In genomic region chr11:116616438-116617118, GRCm38 (mm10) we compare ENCODE assay signal across 9 mouse cellular contexts. TPM values are rescaled to one million over a fixed set of nuclear protein-coding genes. Genes with fewer than 3 reads are reported as not detected.
DNase-seq lines count a peak whose midpoint lies in the region; ATAC-seq and TF ChIP-seq lines count a peak whose summit lies in the region.
"Had no signal": no experiment of that assay in that cellular context is flagged by ENCODE, and none has a peak within 500 bp of the region (broad histone marks: within the 10 kb centered on the region; RNA-seq: fewer than 3 reads in every experiment).

No protein-coding gene starts in this region.

- no peak for DNase-seq in lung, adult 2 months
- no peak for DNase-seq in limb, embryonic 10.5 days (ENCODE audit: low spot score)
- no peak for DNase-seq in retina, embryonic 14.5 days (ENCODE audit: low spot score)
- no peak for DNase-seq in hindbrain, postnatal 0 days (ENCODE audit: low spot score)

- TF ChIP-seq CTCF in lung, adult 2 months (IDR thresholded peaks at IDR 0.05; ENCODE audit: insufficient read depth, low read length): no peak
- TF ChIP-seq CTCF in hindbrain, postnatal 0 days (IDR thresholded peaks at IDR 0.05; ENCODE audit: low read depth): no peak

- peaks cover 74% of the 10 kb centered on the region for H3K36me3 ChIP-seq in erythroblast, embryonic 14.5 days (ENCODE audit: control insufficient read depth)
- no peaks in the 10 kb centered on the region; the same call in 1 of the 2 replicates for H3K36me3 ChIP-seq in lung, embryonic 16.5 days (ENCODE audit: control insufficient read depth, insufficient read depth, low read length)
- H3K36me3 ChIP-seq in limb, embryonic 10.5 days: no peaks in the 10 kb centered on the region
- no peaks in the 10 kb centered on the region for H3K36me3 ChIP-seq in stomach, embryonic 15.5 days
- no peaks in the 10 kb centered on the region for H3K36me3 ChIP-seq in hindbrain, postnatal 0 days (ENCODE audit: insufficient read depth, low read length)
- H3K36me3 ChIP-seq: embryonic facial prominence, embryonic 12.5 days had no signal

- no peak for ATAC-seq in erythroblast, adult 5-6 weeks (replicated peaks; ENCODE audit: low FRiP score, poor library complexity, severe bottlenecking)
- no peak for ATAC-seq in lung, embryonic 16.5 days (ENCODE audit: low read depth)
- ATAC-seq in stomach, embryonic 15.5 days (ENCODE audit: insufficient read depth, low FRiP score, low read depth): no peak
- no peak for ATAC-seq in hindbrain, postnatal 0 days

- H3K9me3 ChIP-seq in erythroblast, embryonic 14.5 days (ENCODE audit: control insufficient read depth, low read length): no peaks in the 10 kb centered on the region
- no peaks in the 10 kb centered on the region for H3K9me3 ChIP-seq in lung, embryonic 16.5 days (ENCODE audit: control insufficient read depth, low read length)
- no peaks in the 10 kb centered on the region for H3K9me3 ChIP-seq in limb, embryonic 10.5 days (replicated peaks)
- H3K9me3 ChIP-seq in stomach, embryonic 15.5 days: no peaks in the 10 kb centered on the region
- no peaks in the 10 kb centered on the region for H3K9me3 ChIP-seq in hindbrain, postnatal 0 days (ENCODE audit: low read length)
- H3K9me3 ChIP-seq: embryonic facial prominence, embryonic 12.5 days had no signal

- H3K4me2 ChIP-seq in lung, embryonic 16.5 days (ENCODE audit: low read depth, low read length): peak overlapping the region; percentile 29; the same call in 1 of the 2 replicates
- peak overlapping the region; percentile 43 for H3K4me2 ChIP-seq in stomach, embryonic 15.5 days
- H3K4me2 ChIP-seq in hindbrain, postnatal 0 days (ENCODE audit: low read depth, low read length): no peak overlapping the region
- H3K4me2 ChIP-seq: embryonic facial prominence, embryonic 12.5 days had no signal

- no peaks in the 10 kb centered on the region for H3K27me3 ChIP-seq in erythroblast, embryonic 14.5 days (ENCODE audit: control insufficient read depth)
- no peaks in the 10 kb centered on the region for H3K27me3 ChIP-seq in lung, embryonic 16.5 days (ENCODE audit: control insufficient read depth, insufficient read depth, low read depth, low read length)
- peaks cover 9% of the 10 kb centered on the region; the same call in 1 of the 2 replicates for H3K27me3 ChIP-seq in limb, embryonic 10.5 days (ENCODE audit: low read depth, poor library complexity, severe bottlenecking)
- H3K27me3 ChIP-seq in stomach, embryonic 15.5 days (replicated peaks): no peaks in the 10 kb centered on the region
- no peaks in the 10 kb centered on the region for H3K27me3 ChIP-seq in hindbrain, postnatal 0 days (ENCODE audit: insufficient read depth, low read length)
- H3K27me3 ChIP-seq: embryonic facial prominence, embryonic 12.5 days had no signal

- peaks cover 100% of the 10 kb centered on the region for H3K4me1 ChIP-seq in erythroblast, embryonic 14.5 days (ENCODE audit: control insufficient read depth)
- H3K4me1 ChIP-seq in lung, embryonic 16.5 days (replicated peaks; ENCODE audit: control insufficient read depth, insufficient read depth, low read length): peaks cover 64% of the 10 kb centered on the region
- H3K4me1 ChIP-seq in lung, adult 2 months (ENCODE audit: control insufficient read depth, insufficient read depth, low read length): peaks cover 58% of the 10 kb centered on the region
- peaks cover 70% of the 10 kb centered on the region for H3K4me1 ChIP-seq in limb, embryonic 10.5 days
- H3K4me1 ChIP-seq in stomach, embryonic 15.5 days: peaks cover 40% of the 10 kb centered on the region
- peaks cover 21% of the 10 kb centered on the region for H3K4me1 ChIP-seq in hindbrain, postnatal 0 days (ENCODE audit: insufficient read depth, low read length)

- peak overlapping the region; percentile 65 for H3K4me3 ChIP-seq in erythroblast, embryonic 14.5 days (replicated peaks)
- no peak overlapping the region for H3K4me3 ChIP-seq in lung, embryonic 16.5 days (ENCODE audit: low read length)
- no peak overlapping the region for H3K4me3 ChIP-seq in lung, adult 2 months (replicated peaks; ENCODE audit: extremely low read depth, low read depth, low read length)
- no peak overlapping the region for H3K4me3 ChIP-seq in limb, embryonic 10.5 days
- no peak overlapping the region for H3K4me3 ChIP-seq in stomach, embryonic 15.5 days (replicated peaks)
- H3K4me3 ChIP-seq in hindbrain, postnatal 0 days (ENCODE audit: low read length): no peak overlapping the region
- H3K4me3 ChIP-seq: embryonic facial prominence, embryonic 12.5 days had no signal

- no peak for TF ChIP-seq POLR2A in lung, adult 2 months (IDR thresholded peaks at IDR 0.05; ENCODE audit: borderline replicate concordance, extremely low read depth, low read depth, low read length)

- no peak overlapping the region for H3K9ac ChIP-seq in lung, embryonic 16.5 days (ENCODE audit: low read length)
- no peak overlapping the region for H3K9ac ChIP-seq in stomach, embryonic 15.5 days
- no peak overlapping the region for H3K9ac ChIP-seq in hindbrain, postnatal 0 days (replicated peaks; ENCODE audit: low read length)
- H3K9ac ChIP-seq: embryonic facial prominence, embryonic 12.5 days had no signal

- H3K27ac ChIP-seq in lung, embryonic 16.5 days (ENCODE audit: low read length): peak overlapping the region; percentile 47
- H3K27ac ChIP-seq in limb, embryonic 10.5 days: 0 out of 2 replicates have a peak overlapping the region, but pooled peaks have one; percentile 3
- H3K27ac ChIP-seq in stomach, embryonic 15.5 days: peak overlapping the region; percentile 74
- no peak overlapping the region for H3K27ac ChIP-seq in hindbrain, postnatal 0 days
- H3K27ac ChIP-seq: embryonic facial prominence, embryonic 12.5 days had no signal

- 60% methylated on average over 10 of the region's 10 CpGs for WGBS in lung, embryonic 16.5 days
- whole genome bisulfite sequencing in lung, adult 2 months: 38% methylated on average over 10 of the region's 10 CpGs
- WGBS in limb, embryonic 10.5 days: 74% methylated on average over 10 of the region's 10 CpGs
- 63% methylated on average over 10 of the region's 10 CpGs for WGBS in stomach, embryonic 15.5 days
- 79% methylated on average over 10 of the region's 10 CpGs for WGBS in hindbrain, postnatal 0 days

RNA-seq across cellular contexts. Expression of gene Rhbdf2, which starts 10.2 kb away (rescaled TPM):
- 1.6 and 1.8 TPM in 2 replicates for polyA plus RNA-seq in erythroblast, embryonic 14.5 days (2012)
- 2.3 and 5.0 TPM in 2 replicates for total RNA-seq in erythroblast, adult 5-6 weeks (2015; ENCODE audit: low replicate concordance)
- total RNA-seq in erythroblast, adult 5-6 weeks (2017; ENCODE audit: low replicate concordance): 2.8 and 3.2 TPM in 2 replicates
- 17.9 and 19.6 TPM in 2 replicates for polyA plus RNA-seq in lung, embryonic 16.5 days (2015; fragmentation: Nextera tagmentation; extraction: Ambion mirVana)
- polyA plus RNA-seq in lung, adult 2 months (2012; rRNA removed): 82.2 and 87.8 TPM in 2 replicates
- polyA plus RNA-seq in limb, embryonic 10.5 days (2016; fragmentation: Nextera tagmentation; extraction: Ambion mirVana): 4.4 and 5.2 TPM in 2 replicates
- 7.4 and 7.5 TPM in 2 replicates for polyA plus RNA-seq in stomach, embryonic 15.5 days (2015; fragmentation: Nextera tagmentation; extraction: Ambion mirVana)
- 3.8 and 4.0 TPM in 2 replicates for total RNA-seq in hindbrain, postnatal 0 days (2014; rRNA removed)
- polyA plus RNA-seq in hindbrain, postnatal 0 days (2015; fragmentation: Nextera tagmentation; extraction: Ambion mirVana): 1.1 and 1.6 TPM in 2 replicates

RNA-seq across cellular contexts. Expression of gene Aanat, which starts 30.3 kb away (rescaled TPM):
- not detected in 2 replicates for polyA plus RNA-seq in erythroblast, embryonic 14.5 days (2012)
- total RNA-seq in erythroblast, adult 5-6 weeks (2015; ENCODE audit: low replicate concordance): not detected in 2 replicates
- total RNA-seq in erythroblast, adult 5-6 weeks (2017; ENCODE audit: low replicate concordance): not detected in 2 replicates
- not detected in 2 replicates for polyA plus RNA-seq in lung, embryonic 16.5 days (2015; fragmentation: Nextera tagmentation; extraction: Ambion mirVana)
- 0.15 TPM in 1 of 2 replicates, not detected in the other for polyA plus RNA-seq in lung, adult 2 months (2012; rRNA removed)
- not detected in 2 replicates for polyA plus RNA-seq in limb, embryonic 10.5 days (2016; fragmentation: Nextera tagmentation; extraction: Ambion mirVana)
- 0.09 TPM in 1 of 2 replicates, not detected in the other for polyA plus RNA-seq in stomach, embryonic 15.5 days (2015; fragmentation: Nextera tagmentation; extraction: Ambion mirVana)
- 0.68 TPM in 1 of 2 replicates, not detected in the other for total RNA-seq in hindbrain, postnatal 0 days (2014; rRNA removed)
- polyA plus RNA-seq in hindbrain, postnatal 0 days (2015; fragmentation: Nextera tagmentation; extraction: Ambion mirVana): 0.46 and 0.81 TPM in 2 replicates
- polyA plus RNA-seq: embryonic facial prominence, embryonic 12.5 days had no signal

RNA-seq across cellular contexts. Expression of gene Ube2o, which starts 35.3 kb away (rescaled TPM):
- polyA plus RNA-seq in erythroblast, embryonic 14.5 days (2012): 71.6 and 80.5 TPM in 2 replicates
- total RNA-seq in erythroblast, adult 5-6 weeks (2015; ENCODE audit: low replicate concordance): 473 and 508 TPM in 2 replicates
- total RNA-seq in erythroblast, adult 5-6 weeks (2017; ENCODE audit: low replicate concordance): 800 and 935 TPM in 2 replicates
- 5.2 and 5.8 TPM in 2 replicates for polyA plus RNA-seq in lung, embryonic 16.5 days (2015; fragmentation: Nextera tagmentation; extraction: Ambion mirVana)
- polyA plus RNA-seq in lung, adult 2 months (2012; rRNA removed): 18.3 and 18.8 TPM in 2 replicates
- polyA plus RNA-seq in limb, embryonic 10.5 days (2016; fragmentation: Nextera tagmentation; extraction: Ambion mirVana): 12.7 and 16.4 TPM in 2 replicates
- polyA plus RNA-seq in stomach, embryonic 15.5 days (2015; fragmentation: Nextera tagmentation; extraction: Ambion mirVana): 12.5 and 14.0 TPM in 2 replicates
- 101 and 112 TPM in 2 replicates for total RNA-seq in hindbrain, postnatal 0 days (2014; rRNA removed)
- 31.3 and 31.9 TPM in 2 replicates for polyA plus RNA-seq in hindbrain, postnatal 0 days (2015; fragmentation: Nextera tagmentation; extraction: Ambion mirVana)

RNA-seq across cellular contexts. Expression of gene Prcd, which starts 36.8 kb away (rescaled TPM):
- not detected in 2 replicates for polyA plus RNA-seq in erythroblast, embryonic 14.5 days (2012)
- total RNA-seq in erythroblast, adult 5-6 weeks (2015; ENCODE audit: low replicate concordance): not detected in 2 replicates
- total RNA-seq in erythroblast, adult 5-6 weeks (2017; ENCODE audit: low replicate concordance): not detected in 2 replicates
- 5.0 and 11.0 TPM in 2 replicates for polyA plus RNA-seq in lung, embryonic 16.5 days (2015; fragmentation: Nextera tagmentation; extraction: Ambion mirVana)
- polyA plus RNA-seq in lung, adult 2 months (2012; rRNA removed): 2.8 and 5.6 TPM in 2 replicates
- 0.16 and 0.25 TPM in 2 replicates for polyA plus RNA-seq in limb, embryonic 10.5 days (2016; fragmentation: Nextera tagmentation; extraction: Ambion mirVana)
- polyA plus RNA-seq in stomach, embryonic 15.5 days (2015; fragmentation: Nextera tagmentation; extraction: Ambion mirVana): 1.2 and 1.3 TPM in 2 replicates
- 1.2 and 1.3 TPM in 2 replicates for total RNA-seq in hindbrain, postnatal 0 days (2014; rRNA removed)
- polyA plus RNA-seq in hindbrain, postnatal 0 days (2015; fragmentation: Nextera tagmentation; extraction: Ambion mirVana): 5.3 and 6.4 TPM in 2 replicates

RNA-seq across cellular contexts. Expression of gene Cygb, which starts 37.5 kb away (rescaled TPM):
- 0.02 TPM in 1 of 2 replicates, not detected in the other for polyA plus RNA-seq in erythroblast, embryonic 14.5 days (2012)
- total RNA-seq in erythroblast, adult 5-6 weeks (2015; ENCODE audit: low replicate concordance): not detected in 2 replicates
- total RNA-seq in erythroblast, adult 5-6 weeks (2017; ENCODE audit: low replicate concordance): not detected in 2 replicates
- polyA plus RNA-seq in lung, embryonic 16.5 days (2015; fragmentation: Nextera tagmentation; extraction: Ambion mirVana): 13.3 TPM in 2 replicates
- 33.6 and 41.2 TPM in 2 replicates for polyA plus RNA-seq in lung, adult 2 months (2012; rRNA removed)
- polyA plus RNA-seq in limb, embryonic 10.5 days (2016; fragmentation: Nextera tagmentation; extraction: Ambion mirVana): 2.7 and 5.8 TPM in 2 replicates
- polyA plus RNA-seq in stomach, embryonic 15.5 days (2015; fragmentation: Nextera tagmentation; extraction: Ambion mirVana): 16.7 and 17.7 TPM in 2 replicates
- 48.4 and 54.7 TPM in 2 replicates for total RNA-seq in hindbrain, postnatal 0 days (2014; rRNA removed)
- 46.0 and 48.1 TPM in 2 replicates for polyA plus RNA-seq in hindbrain, postnatal 0 days (2015; fragmentation: Nextera tagmentation; extraction: Ambion mirVana)
